Mouse (Mus musculus) liver, postnatal 0 days (tissue): ENCODE data around the gene Lrrc3.

Experiments used
- CTCF ChIP-seq: sonication (generic); IDR thresholded peaks from 2 replicates; pipeline ENCODE4 v1.5.1; 2016; ENCODE audit warnings: antibody characterized with exemption, low read depth
- EP300 ChIP-seq: IDR thresholded peaks from 2 replicates; pipeline ENCODE4 v1.6.1; 2016; ENCODE audit warnings: antibody characterized with exemption, low read depth, mild to moderate bottlenecking

GRCm38 (mm10) chr10:77927375-77927774 is 25.0 kb upstream of the Lrrc3 start:
- no peak for TF ChIP-seq CTCF
- no peak for TF ChIP-seq EP300
